Mouse (Mus musculus) C2C12 (cell line): ENCODE measurements around the gene Pus7l. TPM values are rescaled to one million over a fixed set of nuclear protein-coding genes. Genes with fewer than 3 reads are reported as not detected.
"Not testable (repeated sequence)": the region's sequence is repeated elsewhere in the genome, so short reads cannot be mapped to it uniquely, and the experiment has no call there.

ENCODE experiments used
- H3K27me3 ChIP-seq: one replicate; pipeline ENCODE4 v1.6.1; 2011; ENCODE audit not compliant: control insufficient read depth, insufficient read depth, insufficient read length
- H3K36me3 ChIP-seq: one replicate; pipeline ENCODE4 v1.6.1; 2011; ENCODE audit not compliant: control insufficient read depth, insufficient read depth
- H3K4me3 ChIP-seq: one replicate; pipeline ENCODE4 v1.5.1; 2011; ENCODE audit warnings: mild to moderate bottlenecking, control low read depth; ENCODE audit not compliant: poor library complexity, insufficient read depth, severe bottlenecking
- H3K79me2 ChIP-seq: one replicate; pipeline ENCODE4 v1.6.1; 2011; ENCODE audit not compliant: control insufficient read depth, insufficient read depth
- H3K79me3 ChIP-seq: one replicate; pipeline ENCODE4 v1.6.1; 2011; ENCODE audit warnings: low read depth, control low read depth
- H3ac ChIP-seq: one replicate; pipeline ENCODE3; 2011; ENCODE audit warnings: low read depth; ENCODE audit not compliant: control insufficient read depth, insufficient read length
- CEBPB ChIP-seq: IDR thresholded peaks from one replicate; pipeline ENCODE4 v1.6.1; 2011; ENCODE audit warnings: low read depth, mild to moderate bottlenecking, control low read depth, moderate library complexity
- CTCF ChIP-seq: IDR thresholded peaks from one replicate; pipeline ENCODE4 v1.5.1; 2011; ENCODE audit not compliant: control insufficient read depth, insufficient read depth, insufficient read length
- FOSL1 ChIP-seq: IDR thresholded peaks from one replicate; pipeline ENCODE4 v1.8.0; 2011; ENCODE audit warnings: mild to moderate bottlenecking, low read length; ENCODE audit not compliant: poor library complexity, insufficient read depth, severe bottlenecking
- MAX ChIP-seq: IDR thresholded peaks from one replicate; pipeline ENCODE4 v1.6.1; 2011; ENCODE audit warnings: mild to moderate bottlenecking, control low read depth
- MYOD1 ChIP-seq: IDR thresholded peaks from one replicate; pipeline ENCODE4 v1.6.1; 2011; ENCODE audit warnings: low read depth; ENCODE audit not compliant: control insufficient read depth, insufficient read length
- MYOG ChIP-seq: IDR thresholded peaks from one replicate; pipeline ENCODE4 v1.6.1; 2011; ENCODE audit not compliant: control insufficient read depth, insufficient read length; ENCODE audit errors: extremely low read depth
- USF1 ChIP-seq: IDR thresholded peaks from one replicate; pipeline ENCODE4 v1.6.1; 2011; ENCODE audit warnings: low read depth, mild to moderate bottlenecking, control low read depth, moderate library complexity
- polyA plus RNA-seq: library from polyadenylated mRNA; unstranded; fragments of >200 nt; fragmentation: generic; extraction: Trizol; gene quantifications from one replicate; pipeline ENCODE4 v1.2.1, GENCODE M21; 2012; ENCODE audit warnings: missing spikeins

The Pus7l gene
- polyA plus RNA-seq, 1 experiment: 7.2 TPM

DNA sequence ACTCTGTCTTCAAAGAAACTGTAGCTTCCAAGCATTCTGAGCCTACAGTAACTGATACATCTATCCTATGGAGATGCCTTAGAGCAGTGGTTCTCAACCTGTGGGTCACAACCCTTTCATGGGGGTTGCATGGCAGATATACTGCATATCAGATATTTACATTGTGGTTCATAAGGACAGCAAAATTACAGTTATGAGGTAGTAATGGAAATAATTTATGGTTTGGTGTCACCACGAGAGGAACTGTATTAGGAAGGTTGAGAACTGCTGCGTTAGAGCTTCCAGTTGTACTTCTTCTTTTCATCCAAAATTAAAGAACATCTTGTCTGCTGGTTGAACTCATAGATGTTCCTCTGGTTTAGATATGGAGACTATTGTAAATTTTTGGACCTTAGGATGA, 53.9 kb downstream of the Pus7l start:
- Histone ChIP-seq H3K36me3 (no peaks in the 10 kb centered on the region), H3ac (no peak overlapping the region), H3K79me3 (no peaks in the 10 kb centered on the region), H3K27me3 (peaks cover 9% of the 10 kb centered on the region), H3K79me2 (no peaks in the 10 kb centered on the region), H3K4me3 (no peak overlapping the region)
- TF ChIP-seq FOSL1 (no peak), MYOD1 (no peak), USF1 (no peak), CEBPB (no peak), MAX (no peak), MYOG (no peak), CTCF (no peak)

- H3K79me2 ChIP-seq, H3K79me3 ChIP-seq, H3K27me3 ChIP-seq, H3K4me3 ChIP-seq, H3K36me3 ChIP-seq, H3ac ChIP-seq: not testable (repeated sequence)
These were observed 55.3 kb downstream of the Pus7l start for GRCm38 (mm10) chr15:94488028-94488427.

- no peaks in the 10 kb centered on the region for H3K79me3 ChIP-seq
- TF ChIP-seq USF1: no peak
- TF ChIP-seq MAX: no peak
- TF ChIP-seq MYOG: no peak
- no peak for TF ChIP-seq MYOD1
- no peak for TF ChIP-seq CEBPB
- TF ChIP-seq CTCF: no peak
- TF ChIP-seq FOSL1: no peak
These were observed 60.8 kb downstream of the Pus7l start for GRCm38 (mm10) chr15:94482555-94482954.

DNA sequence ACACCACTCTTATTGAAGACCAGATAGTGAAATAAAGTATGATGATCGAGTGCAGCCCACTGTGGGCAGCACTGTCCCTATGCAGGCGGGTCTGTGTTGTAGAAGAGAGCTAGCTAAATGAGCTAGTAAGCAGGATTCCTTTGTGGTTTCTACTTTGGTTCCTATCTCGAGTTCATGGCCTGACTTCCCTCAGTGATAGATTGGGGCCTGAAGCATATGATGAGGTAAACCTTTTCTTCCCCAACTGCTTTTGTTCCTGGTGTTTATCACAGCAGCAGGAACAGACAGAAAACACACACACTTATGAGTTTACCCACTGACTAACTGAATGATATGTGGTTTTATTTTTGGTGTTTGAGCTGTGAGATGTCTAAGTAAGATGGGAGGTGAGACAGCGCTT, 62.6 kb downstream of the Pus7l start:
- no peaks in the 10 kb centered on the region for H3K79me2 ChIP-seq
- no peaks in the 10 kb centered on the region for H3K27me3 ChIP-seq
- H3ac ChIP-seq: no peak overlapping the region
- TF ChIP-seq CTCF: no peak
- no peaks in the 10 kb centered on the region for H3K79me3 ChIP-seq
- no peak overlapping the region for H3K4me3 ChIP-seq
- H3K36me3 ChIP-seq: no peaks in the 10 kb centered on the region

More at GRCm38 (mm10) chr15:94482555-94482954, 60.8 kb downstream of the Pus7l start:
- H3K27me3 ChIP-seq: no peaks in the 10 kb centered on the region
- no peak overlapping the region for H3K4me3 ChIP-seq
- no peaks in the 10 kb centered on the region for H3K79me2 ChIP-seq
- no peaks in the 10 kb centered on the region for H3K36me3 ChIP-seq
- no peak overlapping the region for H3ac ChIP-seq

DNA sequence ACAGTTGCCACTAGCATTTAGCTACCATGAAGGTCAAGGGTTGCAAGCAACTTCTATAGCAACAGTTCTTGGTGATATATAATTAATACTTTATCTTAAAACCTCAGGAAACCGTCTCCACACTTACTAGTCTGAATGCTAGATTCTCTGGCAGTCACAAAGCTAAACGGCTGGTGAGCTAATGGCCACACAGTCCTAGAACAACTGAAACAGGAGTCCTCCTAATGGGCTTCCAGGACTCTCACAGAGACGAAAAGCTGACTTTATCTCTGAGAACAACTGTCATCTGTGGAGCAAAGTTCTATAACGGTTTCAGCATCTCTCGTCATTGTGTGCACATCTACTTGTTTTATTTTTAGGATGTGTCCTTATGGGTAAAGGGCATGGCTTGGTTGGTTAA, 63.1 kb downstream of the Pus7l start:
- Histone ChIP-seq H3K79me2 (no peaks in the 10 kb centered on the region), H3K36me3 (no peaks in the 10 kb centered on the region), H3K4me3 (no peak overlapping the region), H3ac (no peak overlapping the region), H3K79me3 (no peaks in the 10 kb centered on the region), H3K27me3 (no peaks in the 10 kb centered on the region)
- TF ChIP-seq MYOD1: no peak
- no peak for TF ChIP-seq MYOG
- TF ChIP-seq CTCF: no peak
- no peak for TF ChIP-seq USF1
- TF ChIP-seq CEBPB: no peak
- TF ChIP-seq MAX: no peak
- no peak for TF ChIP-seq FOSL1

DNA sequence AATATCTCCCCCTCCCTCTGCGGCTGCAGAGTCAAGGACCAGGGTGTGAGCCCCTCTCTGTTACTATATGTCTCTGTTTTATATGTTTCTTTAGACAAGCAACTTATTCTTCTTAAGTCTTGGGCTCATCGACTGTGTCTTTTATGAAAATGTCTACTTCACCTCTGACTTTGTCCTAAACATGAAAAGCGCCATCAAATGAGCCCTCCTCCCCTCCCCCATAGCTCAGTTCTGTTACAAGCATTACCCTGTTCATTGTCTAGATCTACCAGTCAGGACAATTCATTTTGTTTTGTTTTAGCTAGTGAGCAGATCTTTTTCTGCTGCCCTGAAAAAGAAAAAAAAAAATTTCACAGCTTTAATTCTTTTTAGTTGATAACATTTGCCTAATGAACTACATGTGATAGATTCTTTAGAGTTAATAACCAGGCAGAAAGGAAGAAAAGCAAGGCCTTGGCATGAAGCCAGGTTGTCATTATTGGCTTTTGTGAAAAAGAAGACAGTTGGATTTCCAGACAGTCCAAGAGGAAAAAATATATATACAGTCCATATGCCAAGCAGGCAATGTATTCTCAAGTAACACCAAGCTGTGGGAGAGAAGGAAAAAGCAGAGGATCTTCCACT, 63.7 kb downstream of the Pus7l start:
- Histone ChIP-seq H3K4me3 (no peak overlapping the region), H3K36me3 (no peaks in the 10 kb centered on the region), H3K27me3 (no peaks in the 10 kb centered on the region), H3K79me2 (no peaks in the 10 kb centered on the region), H3ac (no peak overlapping the region), H3K79me3 (no peaks in the 10 kb centered on the region)
- TF ChIP-seq CTCF (no peak), CEBPB (no peak), MYOG (no peak), FOSL1 (no peak), MYOD1 (no peak), MAX (no peak), USF1 (no peak)
